Mouse (Mus musculus) embryo, embryonic 10.5 days (tissue): ENCODE data around the gene Limch1.

Experiments used
- DNase-seq: peaks from one replicate; pipeline ENCODE4 v3.0.0-alpha.2; 2015; ENCODE audit warnings: low spot score

Gene Limch1

DNA sequence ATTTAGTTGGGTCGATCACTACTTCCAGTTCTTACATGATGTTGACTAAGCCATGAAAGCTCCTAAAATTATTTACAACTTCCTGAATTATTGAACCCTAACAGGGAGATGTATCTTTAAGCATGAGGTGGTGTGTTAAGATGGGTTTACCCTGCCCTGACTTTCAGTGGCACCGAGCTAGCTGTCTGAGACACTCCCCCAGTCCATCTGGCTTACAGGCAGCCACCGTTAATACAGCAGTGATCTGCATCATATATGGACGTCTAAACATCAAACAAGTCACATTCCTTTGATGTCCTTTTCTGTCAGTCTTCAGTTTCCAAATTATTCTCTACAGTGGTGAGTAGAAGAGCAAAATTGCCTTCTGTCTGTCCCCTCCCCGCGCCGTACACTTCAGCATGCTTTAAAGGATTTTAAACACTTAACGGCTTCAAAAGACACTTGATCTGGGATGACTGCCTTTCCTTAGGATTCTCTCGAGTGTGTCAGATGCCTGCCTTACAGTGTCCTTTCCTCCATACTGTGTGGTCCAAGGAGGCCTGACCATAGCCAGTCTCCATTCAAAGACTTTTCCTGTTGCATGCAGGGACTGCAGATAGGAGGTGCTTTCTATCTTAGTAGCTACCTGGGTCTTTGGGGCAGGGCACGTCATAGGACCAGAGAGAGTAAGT lies 187.6 kb downstream of the Limch1 start:
- no peak for DNase-seq

DNA sequence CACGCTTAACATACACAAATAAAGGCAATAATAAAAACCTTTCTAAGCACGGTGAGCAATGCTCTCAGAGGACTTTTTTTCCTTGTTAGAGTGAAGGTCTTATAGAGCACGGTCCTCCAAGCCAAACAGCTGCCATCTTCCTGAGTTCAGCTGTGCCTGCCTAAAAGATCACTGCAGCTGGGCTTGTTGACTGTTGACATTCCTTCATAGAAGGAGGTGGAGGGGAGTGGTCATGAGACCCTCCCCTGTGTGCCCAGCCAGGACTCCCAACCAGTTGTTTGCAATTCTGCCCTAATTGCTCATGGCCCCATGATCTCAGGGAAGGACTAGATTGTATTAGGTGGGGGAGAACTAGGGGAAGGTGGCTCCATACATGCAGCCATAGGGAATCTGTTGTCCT lies 189.0 kb downstream of the Limch1 start:
- no peak for DNase-seq

DNA sequence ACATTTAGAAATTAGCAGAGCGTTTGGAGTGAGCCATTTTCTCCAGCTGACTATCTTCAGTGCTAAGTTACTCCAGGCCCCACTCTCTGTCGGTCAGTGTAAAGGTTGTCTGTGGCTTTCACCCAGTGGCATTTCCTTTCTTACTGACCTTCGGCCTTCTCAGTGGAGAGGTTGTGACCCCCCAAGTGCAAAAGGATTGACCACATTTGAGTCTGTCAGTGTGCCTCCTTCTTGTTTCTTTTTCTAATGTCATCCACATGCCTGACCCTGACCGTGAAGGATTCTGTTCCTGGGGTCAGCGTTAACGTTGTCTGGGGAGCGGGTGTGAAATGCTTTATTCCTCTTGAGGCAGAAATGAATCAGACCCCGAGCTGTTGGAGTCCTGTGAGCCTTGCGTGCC lies 191.7 kb downstream of the Limch1 start:
- peak; percentile 80 for DNase-seq

DNA sequence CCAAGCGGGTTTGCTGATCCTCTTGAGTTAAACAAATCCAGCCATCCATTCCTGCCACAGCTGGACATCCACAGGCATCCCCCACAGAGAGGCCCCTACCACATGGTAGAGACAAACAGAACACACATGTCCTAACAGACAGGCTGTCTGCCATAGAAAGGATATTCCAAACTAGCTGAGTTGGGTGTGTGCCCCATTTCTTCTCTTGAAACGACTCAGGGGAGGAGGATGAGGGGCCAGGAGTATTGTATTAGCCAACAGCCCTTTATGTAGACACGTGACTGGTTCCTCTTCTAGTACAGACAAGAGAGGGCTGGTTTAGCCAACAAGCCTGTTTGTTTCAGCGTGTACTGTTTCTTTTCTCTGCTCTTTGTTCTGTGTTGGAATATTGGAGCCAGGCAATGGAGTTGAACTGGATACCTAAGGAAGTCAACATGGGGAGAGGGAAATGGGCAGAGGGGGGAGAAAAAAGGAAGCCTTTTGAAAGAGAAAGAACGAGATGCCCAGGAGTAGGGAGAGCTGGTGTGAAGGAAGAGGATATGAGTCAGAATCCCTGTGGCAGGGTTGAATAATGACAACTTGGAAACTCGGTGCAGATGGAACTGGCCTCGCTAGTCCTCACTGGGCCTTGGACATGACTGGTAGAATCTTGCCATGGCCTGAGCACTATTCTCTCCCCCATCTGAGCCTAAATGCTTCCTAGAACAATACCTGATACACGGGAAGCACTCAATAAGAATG lies 196.3 kb downstream of the Limch1 start:
- DNase-seq, result peak; percentile 34

DNA sequence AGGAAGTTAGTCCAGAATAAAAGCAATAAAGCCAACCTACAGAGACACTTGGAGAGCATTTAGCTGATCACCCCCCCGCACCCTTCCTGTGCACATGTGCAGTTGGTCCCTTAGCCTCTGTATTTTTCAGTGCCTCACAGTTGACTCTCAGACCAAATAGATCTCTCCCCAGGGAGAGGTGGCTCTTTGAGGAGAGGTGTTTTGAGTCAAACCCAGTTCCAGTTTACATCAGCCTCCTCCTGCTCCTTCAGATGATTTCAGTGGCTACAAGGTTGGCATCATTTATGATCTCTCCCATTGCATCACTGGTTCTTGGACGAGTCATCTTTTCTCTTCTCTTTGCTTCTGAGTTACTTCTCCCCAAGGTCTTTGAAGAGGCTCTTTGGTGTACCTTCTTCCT lies 197.3 kb downstream of the Limch1 start:
- DNase-seq, result no peak

DNA sequence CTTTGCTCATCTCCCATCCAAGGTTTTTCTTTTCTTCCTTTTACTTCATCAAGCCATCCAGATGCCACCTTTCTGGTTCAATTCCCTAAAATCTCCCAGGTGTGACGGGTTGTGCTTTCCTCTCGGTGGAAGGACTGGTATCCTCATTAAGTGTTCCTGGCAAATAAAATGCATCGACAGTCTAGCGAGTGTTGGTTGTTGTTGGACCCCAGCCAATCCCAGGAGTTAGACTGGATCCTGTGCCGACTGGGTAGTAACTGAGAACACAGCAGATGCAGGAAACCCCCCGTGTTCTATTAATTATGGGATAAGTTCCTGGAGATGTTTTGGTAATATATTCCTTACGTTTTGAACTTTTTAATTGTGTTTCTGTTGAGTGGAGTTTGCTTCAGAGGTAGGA lies 197.9 kb downstream of the Limch1 start:
- no peak for DNase-seq

DNA sequence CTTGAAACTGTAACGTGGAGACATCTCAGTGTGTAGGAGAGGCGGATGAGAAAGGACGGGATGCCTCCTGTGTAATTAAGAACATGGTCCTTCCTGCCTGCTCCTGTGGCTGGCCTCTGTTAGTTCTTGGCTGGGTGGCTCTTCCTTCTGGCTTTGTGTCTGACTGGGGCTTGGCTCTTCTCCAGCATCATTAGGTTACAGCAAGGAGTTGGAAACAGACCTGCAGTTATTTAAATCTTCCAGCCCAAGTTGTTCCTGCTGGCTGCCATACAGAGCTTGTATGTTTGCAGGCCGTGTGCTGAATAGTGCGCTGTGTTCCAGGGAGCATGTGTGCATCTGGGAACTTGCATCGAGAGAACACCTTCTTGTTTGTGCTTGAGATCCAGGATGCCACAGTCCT lies 202.3 kb downstream of the Limch1 start:
- DNase-seq, result no peak

DNA sequence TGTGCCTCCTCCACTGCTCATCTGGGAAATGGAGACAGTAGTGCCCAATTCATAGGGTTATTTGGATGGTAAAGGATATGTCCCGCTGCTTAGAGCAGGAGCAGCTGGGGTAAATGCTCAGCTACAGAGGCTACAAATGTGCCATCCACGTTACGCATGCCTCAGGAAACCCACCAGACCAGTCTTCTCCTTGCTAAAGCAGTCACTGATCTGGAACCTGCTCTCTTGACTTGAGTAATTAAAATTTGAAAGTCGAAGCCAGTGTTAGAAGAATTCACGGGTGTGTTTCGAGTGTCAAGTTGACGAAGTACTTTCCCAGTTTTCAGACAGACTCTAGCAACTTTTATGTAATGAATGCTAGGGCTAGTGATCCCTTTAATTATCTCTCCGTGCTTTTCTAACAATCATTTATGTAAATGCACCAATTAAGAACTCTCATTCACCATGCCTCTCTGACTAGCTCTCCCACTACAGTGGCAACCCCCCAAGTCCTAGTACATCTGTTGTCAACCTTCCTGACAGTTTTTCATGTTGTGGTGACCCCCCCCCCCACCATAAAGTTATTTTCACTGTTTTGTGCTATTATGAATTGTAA lies 203.6 kb downstream of the Limch1 start:
- no peak for DNase-seq

DNA sequence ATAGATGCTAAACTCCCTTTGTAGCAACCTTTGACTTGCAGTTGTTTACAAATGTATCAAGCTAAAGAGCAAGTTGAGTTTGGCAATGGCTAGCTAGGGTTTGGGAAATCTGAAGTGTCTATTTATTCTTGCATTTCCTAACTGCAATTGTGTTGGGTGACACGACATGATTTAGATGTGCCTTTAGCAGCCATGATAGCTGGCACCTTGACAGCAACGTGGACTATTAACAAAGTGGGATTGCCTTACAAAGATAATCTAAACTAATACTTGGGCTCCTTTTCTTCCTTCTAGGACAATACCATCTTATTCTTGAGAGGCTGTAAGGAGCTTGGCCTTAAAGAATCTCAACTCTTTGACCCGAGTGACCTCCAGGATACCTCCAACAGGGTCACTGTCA lies 207.7 kb downstream of the Limch1 start:
- DNase-seq, result peak; percentile 50

DNA sequence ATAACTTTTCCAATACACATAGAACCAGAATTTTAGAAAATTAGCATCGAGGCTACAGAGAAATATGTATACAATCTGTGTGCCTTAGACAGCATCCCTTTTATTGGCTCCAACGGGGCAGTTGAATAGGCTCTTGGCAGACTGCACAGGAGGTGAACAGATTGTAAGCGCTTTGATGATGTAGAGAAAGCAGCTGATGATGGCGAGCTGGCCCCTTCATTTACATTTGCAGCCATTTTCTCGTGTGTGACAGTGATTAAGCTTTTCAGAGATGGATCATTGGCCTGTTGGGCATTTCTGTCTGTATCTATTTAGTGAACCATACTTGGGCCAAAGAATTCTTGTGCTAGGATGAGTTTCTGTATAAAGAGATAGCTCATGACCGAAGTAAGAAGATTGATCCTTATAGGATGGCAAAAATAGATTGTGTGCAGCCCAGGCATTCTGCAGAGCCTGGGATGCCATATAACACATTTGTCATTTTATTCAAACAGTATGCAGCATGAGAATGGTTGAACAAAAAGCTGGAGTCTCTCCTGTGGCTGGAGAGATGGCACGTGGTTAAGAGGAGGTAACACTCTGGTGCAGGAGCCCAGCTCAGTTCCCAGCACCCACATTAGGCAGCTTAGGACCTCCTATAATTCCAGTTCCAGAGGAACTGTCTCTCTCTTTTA lies 208.5 kb downstream of the Limch1 start:
- peak; percentile 27 for DNase-seq

DNA sequence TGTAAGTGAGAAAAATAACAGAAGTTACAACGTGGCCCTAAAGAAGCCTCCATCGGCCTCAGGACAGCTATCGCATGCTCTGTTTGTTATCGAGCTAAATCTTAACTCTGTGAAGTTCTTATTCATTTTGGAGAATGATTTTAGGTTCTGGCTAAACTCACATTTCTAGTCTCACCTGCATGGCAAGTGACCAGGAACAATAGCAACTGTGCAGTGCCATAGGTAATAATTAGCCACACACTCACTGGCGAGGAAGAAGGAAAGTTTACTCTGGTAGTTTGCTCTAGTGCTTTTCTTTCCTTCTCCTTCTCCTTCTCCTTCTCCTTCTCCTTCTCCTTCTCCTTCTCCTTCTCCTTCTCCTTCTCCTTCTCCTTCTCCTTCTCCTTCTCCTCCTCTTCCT lies 209.6 kb downstream of the Limch1 start:
- no peak for DNase-seq

DNA sequence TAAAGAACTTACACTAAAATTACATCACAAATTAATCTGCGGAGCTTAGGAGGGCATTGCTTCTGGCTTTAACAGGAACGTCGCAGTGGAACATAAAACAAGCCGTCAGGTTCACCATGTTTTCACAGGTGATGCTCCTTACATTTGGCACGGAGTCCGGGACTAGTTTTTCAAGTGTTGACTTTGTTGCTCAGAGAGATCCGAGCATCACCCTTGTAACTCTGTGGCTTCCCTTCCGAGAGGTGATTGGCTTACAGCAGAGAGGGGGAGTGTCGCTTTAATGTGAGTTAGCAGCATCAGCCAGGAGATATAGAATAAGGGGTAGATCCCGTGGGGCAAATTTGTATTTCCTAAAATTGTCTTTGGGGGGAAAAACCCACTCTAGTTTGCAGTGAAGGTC lies 212.0 kb downstream of the Limch1 start:
- DNase-seq, result no peak

DNA sequence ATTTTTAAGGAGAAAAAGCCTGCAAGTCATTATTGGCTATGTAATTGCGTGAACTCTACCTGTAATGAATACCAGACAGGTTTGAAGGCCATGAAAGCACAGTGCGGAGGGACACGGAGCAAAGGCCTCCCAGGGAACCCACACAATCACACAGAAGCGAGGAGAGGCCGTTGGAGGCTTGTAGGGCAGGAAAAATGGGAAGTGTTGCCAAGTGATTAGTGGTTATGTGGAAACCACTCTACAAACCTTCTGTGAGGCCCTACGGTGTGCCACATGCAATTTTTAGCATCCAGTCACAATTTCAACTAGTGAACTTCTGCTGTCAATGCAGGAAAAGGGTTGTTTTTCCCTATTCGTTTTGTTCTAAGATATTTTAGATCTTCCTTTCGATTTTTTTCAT lies 212.5 kb downstream of the Limch1 start:
- no peak for DNase-seq

DNA sequence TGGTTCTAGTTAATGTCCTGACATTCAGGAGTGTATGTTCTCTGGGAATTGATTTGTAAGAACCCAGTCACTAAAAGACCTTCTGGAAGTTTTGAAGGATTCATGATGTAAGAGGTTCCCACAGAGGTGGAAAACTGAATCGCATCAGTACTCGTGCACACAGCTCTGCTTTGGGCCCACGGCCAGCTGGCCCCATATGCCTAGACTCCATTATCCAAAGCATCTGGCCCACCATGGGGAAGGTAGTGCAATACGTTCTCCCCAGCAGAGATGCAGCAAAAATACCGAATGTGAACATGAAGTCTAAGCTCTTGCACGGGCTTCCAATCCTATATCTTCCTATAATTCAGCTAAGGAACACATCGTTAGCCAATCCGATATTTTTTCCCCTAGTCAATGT lies 214.3 kb downstream of the Limch1 start:
- no peak for DNase-seq

DNA sequence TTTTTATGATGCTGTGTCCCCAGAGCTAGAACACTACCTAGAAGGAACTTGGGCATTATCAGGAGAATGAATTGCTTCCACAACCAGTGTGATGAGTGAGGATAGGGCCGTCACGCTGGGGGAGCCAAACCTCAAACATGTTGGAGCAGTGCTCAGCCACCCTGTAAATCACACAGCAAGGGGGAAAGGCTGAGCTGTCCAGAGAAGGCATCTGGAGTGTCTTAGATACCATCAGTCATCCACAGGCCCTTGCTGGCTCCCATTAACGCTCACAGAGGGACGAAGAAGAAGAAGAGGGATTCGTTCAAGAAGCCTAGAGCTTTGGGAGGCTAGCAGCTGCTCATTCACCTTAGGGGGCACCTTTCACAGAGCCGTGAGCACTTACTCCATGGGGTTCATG lies 219.8 kb downstream of the Limch1 start:
- peak; percentile 56 for DNase-seq

DNA sequence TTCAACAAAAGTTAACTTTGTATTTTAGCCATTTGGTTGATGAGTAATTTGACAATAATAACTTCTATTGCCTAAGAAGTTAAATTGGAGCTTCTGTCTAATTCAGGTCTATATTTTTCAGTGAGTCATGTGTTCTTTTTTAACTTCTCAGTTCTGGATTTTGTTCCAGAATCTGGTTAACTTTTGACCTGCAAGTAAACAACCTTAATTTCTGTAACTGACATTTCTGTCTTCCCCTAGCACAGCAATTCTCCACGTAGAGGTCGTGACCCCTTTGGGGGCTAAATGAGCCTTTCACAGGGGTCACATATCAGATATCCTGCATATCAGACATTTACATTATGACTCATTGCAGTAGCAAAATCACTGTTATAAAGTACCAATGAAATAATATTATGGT lies 221.5 kb downstream of the Limch1 start:
- peak; percentile 39 for DNase-seq

DNA sequence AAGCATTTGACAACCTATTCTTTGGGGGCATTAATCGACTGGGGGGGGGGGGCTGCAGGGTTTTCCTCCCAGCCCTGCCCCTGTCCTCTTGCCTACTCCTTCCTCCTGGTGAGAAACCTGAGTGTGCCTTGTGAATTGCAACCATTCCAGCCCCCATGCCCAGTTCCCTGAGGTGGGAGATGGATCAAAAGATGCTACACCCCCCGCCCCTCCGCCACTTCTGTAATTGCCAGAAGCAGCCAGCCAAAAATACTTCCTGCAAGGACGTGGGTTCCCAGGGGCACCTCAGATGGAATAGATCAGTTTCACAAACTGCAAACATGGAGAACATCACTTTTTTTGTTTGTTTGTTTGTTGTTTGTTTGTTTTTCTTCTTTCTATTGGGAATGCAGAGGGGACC lies 222.0 kb downstream of the Limch1 start:
- DNase-seq, result no peak

DNA sequence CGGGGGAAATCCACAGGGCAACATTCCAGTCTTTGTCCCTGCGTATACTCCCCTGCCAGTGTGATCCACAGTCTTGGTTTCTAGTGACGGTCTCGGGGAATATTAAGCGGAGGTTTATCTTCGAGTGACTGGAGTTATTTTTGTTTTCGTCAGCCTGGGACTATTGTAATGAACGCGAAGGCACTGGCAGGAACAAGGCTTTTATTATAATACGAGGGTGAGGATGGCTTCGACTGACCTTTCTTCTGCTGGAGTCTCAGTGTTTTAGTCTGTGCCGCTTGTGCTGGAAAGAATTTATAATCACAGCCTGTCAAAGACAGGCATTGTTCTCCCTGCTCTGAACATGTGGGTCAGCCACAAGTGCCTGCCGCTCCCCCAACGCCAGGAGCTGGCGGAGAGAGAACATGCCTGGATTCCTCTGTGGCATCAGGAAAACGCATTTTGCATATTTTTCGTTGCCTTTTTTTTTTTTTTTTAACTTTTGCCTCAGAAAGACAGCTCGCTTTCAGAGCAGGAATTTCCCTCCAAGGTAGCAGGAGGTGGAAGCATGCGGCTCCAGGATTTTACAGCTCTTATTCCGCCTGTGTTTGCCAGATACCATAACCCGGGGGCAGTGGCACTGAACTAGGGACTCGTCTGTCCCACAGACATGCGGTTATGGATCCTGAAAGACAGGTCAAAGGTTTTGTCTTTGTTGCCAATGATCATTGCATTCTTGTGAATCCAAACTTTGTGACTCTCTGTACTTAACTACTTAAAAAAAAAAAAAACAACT lies 222.6 kb downstream of the Limch1 start:
- DNase-seq, result peak; percentile 85

DNA sequence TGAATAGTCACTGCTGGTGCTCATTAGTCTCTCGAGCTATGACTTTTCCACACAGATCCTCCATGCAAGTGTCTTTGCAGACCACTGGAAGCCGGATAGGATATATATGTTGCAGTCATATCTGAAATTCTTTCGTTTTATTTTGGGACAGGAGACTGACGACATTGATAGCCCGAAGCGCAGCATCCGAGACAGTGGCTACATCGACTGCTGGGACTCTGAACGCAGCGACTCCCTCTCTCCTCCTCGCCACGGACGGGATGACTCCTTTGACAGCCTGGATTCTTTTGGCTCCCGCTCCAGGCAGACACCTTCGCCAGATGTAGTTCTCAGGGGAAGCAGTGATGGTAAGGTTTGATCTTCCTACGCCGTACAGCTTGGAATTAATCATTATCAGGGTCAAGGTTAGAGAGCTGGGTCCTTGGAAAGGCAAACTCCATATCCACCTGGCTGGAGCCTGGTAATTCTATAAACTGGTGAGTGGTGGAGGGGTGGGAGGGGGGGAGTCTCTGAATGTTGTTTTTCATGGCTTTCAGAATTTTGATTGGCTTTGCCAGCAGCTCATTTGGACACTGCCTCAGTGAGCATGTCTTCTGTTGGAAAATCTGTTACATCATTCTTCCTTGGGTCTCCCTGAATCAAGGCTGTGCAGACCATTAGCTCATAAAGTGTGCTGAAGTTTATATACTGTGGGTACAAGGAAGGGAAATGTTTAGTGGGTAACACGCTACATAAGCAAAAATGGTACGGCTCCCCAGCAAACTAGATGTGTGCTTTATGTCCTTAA lies 223.5 kb downstream of the Limch1 start:
- no peak for DNase-seq

DNA sequence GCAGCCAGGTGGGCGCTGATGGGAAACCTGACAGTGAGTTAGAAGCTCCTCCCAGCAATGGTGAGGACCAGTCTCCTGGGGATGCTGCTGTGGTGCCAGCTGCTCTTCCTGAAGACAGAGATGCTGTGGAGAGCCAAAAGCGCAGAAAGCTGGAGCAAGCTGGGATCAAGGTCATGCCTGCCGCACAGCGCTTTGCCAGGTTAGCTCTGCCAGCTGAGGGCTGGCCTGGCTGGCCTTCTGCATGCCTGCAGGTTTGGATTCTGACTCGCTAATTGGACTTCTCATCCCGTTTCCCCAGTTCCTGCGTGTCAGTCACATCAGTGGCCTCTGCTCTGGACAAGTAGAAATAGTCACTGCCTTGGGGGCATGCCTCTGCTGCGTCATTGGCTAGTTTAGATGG lies 230.0 kb downstream of the Limch1 start:
- no peak for DNase-seq
